Mouse (Mus musculus): ENCODE measurements around the gene Extl2. TPM values are rescaled to one million over a fixed set of nuclear protein-coding genes. Genes with fewer than 3 reads are reported as not detected.
A peak's percentile ranks its signal among the peaks of the same experiment; 100 is the strongest.

The Extl2 gene
- polyA plus RNA-seq, 2 experiments, result 8.6 to 20.1 TPM

- TF ChIP-seq POLR2A (IDR thresholded peaks at IDR 0.05; ENCODE audit: borderline replicate concordance, extremely low read depth, insufficient read depth, insufficient read length), result no peak
- Histone ChIP-seq H3K4me2 (replicated peaks; ENCODE audit: low read depth, low read length, severe bottlenecking) (no peak overlapping the region), H3K27ac (replicated peaks; ENCODE audit: low read depth, low read length) (no peak overlapping the region), H3K4me1 (ENCODE audit: control insufficient read depth, insufficient read depth, low read length) (no peaks in the 10 kb centered on the region), H3K4me3 (replicated peaks; ENCODE audit: low read length) (no peak overlapping the region), H3K9me3 (ENCODE audit: control insufficient read depth, low read length) (no peaks in the 10 kb centered on the region), H3K36me3 (ENCODE audit: control insufficient read depth, insufficient read depth, low read length) (peaks cover 61% of the 10 kb centered on the region), H3K27me3 (ENCODE audit: control insufficient read depth, insufficient read depth, low read length) (no peaks in the 10 kb centered on the region), H3K9ac (ENCODE audit: low read depth, low read length, severe bottlenecking) (no peak overlapping the region)
- DNase-seq (ENCODE audit: low spot score) (peak; percentile 78), ATAC-seq (ENCODE audit: low FRiP score, low read depth) (no peak)
- 13% methylated on average over 1 of the region's 1 CpGs for WGBS
These were observed 28.3 kb upstream of the Extl2 start for GRCm38 (mm10) chr3:115979000-115979399.

GRCm38 (mm10) chr3:115983217-115983616, 24.0 kb upstream of the Extl2 start:
- DNase-seq (ENCODE audit: low spot score) (no peak), ATAC-seq (ENCODE audit: low FRiP score, low read depth) (no peak)
- Histone ChIP-seq H3K4me1 (ENCODE audit: control insufficient read depth, insufficient read depth, low read length) (no peaks in the 10 kb centered on the region), H3K4me2 (replicated peaks; ENCODE audit: low read depth, low read length, severe bottlenecking) (no peak overlapping the region), H3K9me3 (ENCODE audit: control insufficient read depth, low read length) (no peaks in the 10 kb centered on the region), H3K9ac (ENCODE audit: low read depth, low read length, severe bottlenecking) (no peak overlapping the region), H3K36me3 (ENCODE audit: control insufficient read depth, insufficient read depth, low read length) (peaks cover 62% of the 10 kb centered on the region), H3K27me3 (ENCODE audit: control insufficient read depth, insufficient read depth, low read length) (no peaks in the 10 kb centered on the region), H3K27ac (replicated peaks; ENCODE audit: low read depth, low read length) (no peak overlapping the region), H3K4me3 (replicated peaks; ENCODE audit: low read length) (no peak overlapping the region)
- WGBS, result 96% methylated on average over 8 of the region's 8 CpGs
- no peak for TF ChIP-seq POLR2A (IDR thresholded peaks at IDR 0.05; ENCODE audit: borderline replicate concordance, extremely low read depth, insufficient read depth, insufficient read length)

GRCm38 (mm10) chr3:115984653-115985052, 22.6 kb upstream of the Extl2 start:
- H3K4me2 ChIP-seq (replicated peaks; ENCODE audit: low read depth, low read length, severe bottlenecking), result no peak overlapping the region
- H3K27me3 ChIP-seq (ENCODE audit: control insufficient read depth, insufficient read depth, low read length), result no peaks in the 10 kb centered on the region
- no peak overlapping the region for H3K9ac ChIP-seq (ENCODE audit: low read depth, low read length, severe bottlenecking)
- ATAC-seq (ENCODE audit: low FRiP score, low read depth) (no peak), DNase-seq (ENCODE audit: low spot score) (no peak)
- H3K4me3 ChIP-seq (replicated peaks; ENCODE audit: low read length), result no peak overlapping the region
- peaks cover 68% of the 10 kb centered on the region for H3K36me3 ChIP-seq (ENCODE audit: control insufficient read depth, insufficient read depth, low read length)
- H3K27ac ChIP-seq (replicated peaks; ENCODE audit: low read depth, low read length), result no peak overlapping the region
- no peaks in the 10 kb centered on the region for H3K9me3 ChIP-seq (ENCODE audit: control insufficient read depth, low read length)
- no peaks in the 10 kb centered on the region for H3K4me1 ChIP-seq (ENCODE audit: control insufficient read depth, insufficient read depth, low read length)
- WGBS, result 96% methylated on average over 9 of the region's 9 CpGs
- TF ChIP-seq POLR2A (IDR thresholded peaks at IDR 0.05; ENCODE audit: borderline replicate concordance, extremely low read depth, insufficient read depth, insufficient read length), result no peak

GRCm38 (mm10) chr3:115985183-115985892, 21.9 kb upstream of the Extl2 start:
- no peak for ATAC-seq (ENCODE audit: low FRiP score, low read depth)

GRCm38 (mm10) chr3:115992103-115992502, 15.2 kb upstream of the Extl2 start:
- H3K4me2 ChIP-seq (replicated peaks; ENCODE audit: low read depth, low read length, severe bottlenecking), result no peak overlapping the region
- H3K36me3 ChIP-seq (ENCODE audit: control insufficient read depth, insufficient read depth, low read length), result peaks cover 33% of the 10 kb centered on the region
- no peaks in the 10 kb centered on the region for H3K4me1 ChIP-seq (ENCODE audit: control insufficient read depth, insufficient read depth, low read length)
- H3K27me3 ChIP-seq (ENCODE audit: control insufficient read depth, insufficient read depth, low read length), result no peaks in the 10 kb centered on the region
- TF ChIP-seq POLR2A (IDR thresholded peaks at IDR 0.05; ENCODE audit: borderline replicate concordance, extremely low read depth, insufficient read depth, insufficient read length), result no peak
- H3K27ac ChIP-seq (replicated peaks; ENCODE audit: low read depth, low read length), result no peak overlapping the region
- no peak overlapping the region for H3K4me3 ChIP-seq (replicated peaks; ENCODE audit: low read length)
- WGBS, result 76% methylated on average over 4 of the region's 4 CpGs
- no peak overlapping the region for H3K9ac ChIP-seq (ENCODE audit: low read depth, low read length, severe bottlenecking)
- no peaks in the 10 kb centered on the region for H3K9me3 ChIP-seq (ENCODE audit: control insufficient read depth, low read length)
- no peak for ATAC-seq (ENCODE audit: low FRiP score, low read depth)
- DNase-seq (ENCODE audit: low spot score), result no peak

More at GRCm38 (mm10) chr3:115985183-115985892, 21.9 kb upstream of the Extl2 start:
- Histone ChIP-seq H3K27me3 (ENCODE audit: control insufficient read depth, insufficient read depth, low read length) (no peaks in the 10 kb centered on the region), H3K36me3 (ENCODE audit: control insufficient read depth, insufficient read depth, low read length) (peaks cover 72% of the 10 kb centered on the region), H3K9ac (ENCODE audit: low read depth, low read length, severe bottlenecking) (no peak overlapping the region), H3K4me1 (ENCODE audit: control insufficient read depth, insufficient read depth, low read length) (no peaks in the 10 kb centered on the region), H3K27ac (replicated peaks; ENCODE audit: low read depth, low read length) (no peak overlapping the region), H3K9me3 (ENCODE audit: control insufficient read depth, low read length) (no peaks in the 10 kb centered on the region), H3K4me2 (replicated peaks; ENCODE audit: low read depth, low read length, severe bottlenecking) (no peak overlapping the region), H3K4me3 (replicated peaks; ENCODE audit: low read length) (no peak overlapping the region)
- DNase-seq (ENCODE audit: low spot score), result no peak
- no peak for TF ChIP-seq POLR2A (IDR thresholded peaks at IDR 0.05; ENCODE audit: borderline replicate concordance, extremely low read depth, insufficient read depth, insufficient read length)
- 67% methylated on average over 9 of the region's 9 CpGs for WGBS
